Mouse (Mus musculus) layer of hippocampus, adult 18-20 months (tissue): ENCODE data around the gene Arl6ip1. TPM values are rescaled to one million over a fixed set of nuclear protein-coding genes. Genes with fewer than 3 reads are reported as not detected.
"Not testable (repeated sequence)": the region's sequence is repeated elsewhere in the genome, so short reads cannot be mapped to it uniquely, and the experiment has no call there.

Experiments used
- DNase-seq, 2 experiments: peaks; one replicate each; pipeline ENCODE4 v3.0.0; 2022; ENCODE audit warnings: low spot score in 2 of 2
- long read RNA-seq: library from polyadenylated mRNA; stranded (forward); transcript quantifications from one replicate; pipeline ENCODE4 v2.0.0, GENCODE M21; 2021
- total RNA-seq, 2 experiments: library from RNA; stranded (reverse); gene quantifications; 2 replicates each; pipeline ENCODE4 v1.2.3; 2021

Arl6ip1 gene
- 100 to 1,000 TPM; 277 to 287 TPM for total RNA-seq
- long read RNA-seq, transcript Arl6ip1-201 (6 exons, 2,171 nt) = major isoform, 464 of 488 reads
- long read RNA-seq, partial matches to known transcripts = 9 of 488 reads
- long read RNA-seq, other reads (novel, unspliced or antisense) = 13 of 488 reads

- peak; percentile 96 to 98 for DNase-seq
Observed at GRCm38 (mm10) chr7:118129430-118130041, at the start of gene Arl6ip1. Gene Arl6ip1, minus strand, starts transcription at chr7:118129662.

DNA sequence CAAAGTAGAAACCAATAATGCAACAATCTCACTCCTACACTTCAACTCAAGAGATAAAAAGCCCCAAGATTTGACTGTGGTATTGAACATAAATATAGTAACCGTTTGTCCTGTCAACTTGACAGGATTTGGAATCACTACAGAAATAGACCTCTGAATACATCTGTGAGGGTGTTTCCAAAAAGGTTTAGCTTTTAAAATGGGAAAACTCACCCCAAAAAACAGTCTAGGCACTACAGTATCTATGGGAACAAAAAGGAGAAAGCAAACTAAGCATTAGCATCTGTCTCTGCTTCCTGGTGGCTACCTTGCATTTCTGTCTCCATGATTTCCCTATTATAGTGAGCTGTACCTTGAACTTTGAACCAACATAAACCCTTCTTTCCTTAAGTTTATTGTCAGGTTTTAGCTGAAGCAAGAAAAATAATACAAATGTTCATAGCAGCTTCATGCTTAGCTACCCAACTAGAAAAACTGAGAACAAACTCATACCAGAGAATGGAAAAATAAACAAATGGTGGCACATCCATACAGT, 46.4 kb upstream of the Arl6ip1 start:
- no peak for DNase-seq

DNA sequence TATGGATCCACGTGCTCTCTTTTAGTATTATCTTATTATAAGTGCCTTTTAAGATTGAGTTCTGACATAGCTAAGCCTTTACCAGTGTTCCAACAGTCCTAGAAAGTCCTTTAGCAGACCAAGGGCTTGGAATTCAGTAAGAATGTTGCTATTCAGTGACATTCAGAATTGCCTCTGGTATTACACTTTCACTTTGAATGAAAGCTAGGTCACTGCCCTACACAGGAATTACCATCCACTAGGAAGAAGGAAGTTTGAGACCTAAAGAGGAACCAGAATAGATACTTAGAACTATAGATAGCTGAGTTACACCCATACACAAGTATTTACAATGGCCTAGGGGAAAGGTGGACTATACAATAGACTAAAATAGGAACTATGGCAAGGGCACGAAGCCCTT, 40.7 kb upstream of the Arl6ip1 start:
- not testable (repeated sequence) for DNase-seq

GRCm38 (mm10) chr7:118163006-118163405, 33.5 kb upstream of the Arl6ip1 start:
- DNase-seq = no peak

DNA sequence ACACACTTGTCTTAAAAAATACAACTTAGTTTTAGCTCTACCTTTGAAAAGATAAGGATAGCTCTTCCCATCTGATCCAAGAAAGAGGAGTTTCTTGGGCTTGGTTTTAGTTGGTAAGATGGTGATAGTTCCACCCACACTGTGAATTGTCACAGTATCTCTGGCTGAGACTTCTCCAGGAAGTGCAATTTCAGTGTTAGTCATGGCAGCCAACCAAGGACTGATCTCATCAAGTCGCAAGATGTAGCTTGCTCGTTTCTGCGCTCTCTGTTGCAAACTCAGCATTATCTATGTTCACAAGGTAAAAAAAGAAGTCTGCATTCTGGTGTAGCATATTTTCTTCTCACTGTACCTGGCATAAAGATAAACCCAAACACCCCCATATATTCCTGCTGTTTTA, 30.7 kb upstream of the Arl6ip1 start:
- DNase-seq = peak in 1 of 2 experiments; percentile 39

GRCm38 (mm10) chr7:118156461-118156860, 27.0 kb upstream of the Arl6ip1 start:
- no peak for DNase-seq

- DNase-seq = peak in 1 of 2 experiments; percentile 31
Observed at GRCm38 (mm10) chr7:118154150-118154549, 24.7 kb upstream of the Arl6ip1 start.

DNA sequence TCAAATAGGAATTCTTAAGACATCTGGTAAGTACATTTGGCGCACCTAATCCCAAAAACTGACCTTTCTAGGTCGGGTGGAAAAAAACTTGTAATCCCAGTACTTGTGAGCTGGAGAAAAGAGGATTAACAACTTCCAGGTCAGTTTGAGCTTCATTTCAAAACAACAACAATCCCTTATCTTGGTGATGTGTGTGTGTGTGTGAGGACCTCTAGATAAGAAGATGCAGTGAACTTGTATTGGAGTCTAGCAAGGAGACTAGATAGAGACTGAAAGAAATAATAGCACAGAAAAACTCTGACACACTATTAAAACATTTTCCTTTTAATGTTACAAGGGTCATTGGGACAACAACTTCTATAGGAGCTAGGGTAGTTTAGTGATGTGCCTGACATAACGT, 14.1 kb upstream of the Arl6ip1 start:
- DNase-seq = no peak

GRCm38 (mm10) chr7:118143123-118143522, 13.7 kb upstream of the Arl6ip1 start:
- DNase-seq = no peak

GRCm38 (mm10) chr7:118141271-118141670, 11.8 kb upstream of the Arl6ip1 start:
- no peak for DNase-seq

DNA sequence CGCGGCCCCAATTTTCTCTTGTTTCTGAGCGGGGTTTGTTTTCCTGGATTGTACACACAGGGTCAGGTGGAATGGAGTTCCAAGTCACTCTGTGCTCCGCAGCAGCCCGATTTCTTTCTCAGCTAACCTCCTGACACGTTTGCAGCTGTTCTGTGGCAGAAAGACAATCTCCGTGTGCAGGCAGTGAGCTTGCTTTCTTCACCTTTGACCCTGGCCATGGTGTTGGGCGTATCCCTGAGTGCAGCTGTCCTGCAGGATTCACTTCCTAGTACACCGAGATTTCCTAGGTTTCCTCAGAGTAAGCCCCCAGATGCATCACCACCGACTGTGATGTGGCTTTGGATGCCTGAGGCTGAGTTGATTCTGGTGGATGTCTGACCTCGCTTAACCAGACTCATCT, 5.7 kb upstream of the Arl6ip1 start:
- no peak for DNase-seq

GRCm38 (mm10) chr7:118128925-118129429, 485 bp downstream of the Arl6ip1 start:
- peak in 1 of 2 experiments; percentile 15 for DNase-seq

GRCm38 (mm10) chr7:118126219-118126875, 3.1 kb downstream of the Arl6ip1 start:
- DNase-seq = no peak

GRCm38 (mm10) chr7:118125736-118126135, 3.7 kb downstream of the Arl6ip1 start:
- no peak for DNase-seq

GRCm38 (mm10) chr7:118123512-118124411, 5.7 kb downstream of the Arl6ip1 start:
- DNase-seq = no peak

DNA sequence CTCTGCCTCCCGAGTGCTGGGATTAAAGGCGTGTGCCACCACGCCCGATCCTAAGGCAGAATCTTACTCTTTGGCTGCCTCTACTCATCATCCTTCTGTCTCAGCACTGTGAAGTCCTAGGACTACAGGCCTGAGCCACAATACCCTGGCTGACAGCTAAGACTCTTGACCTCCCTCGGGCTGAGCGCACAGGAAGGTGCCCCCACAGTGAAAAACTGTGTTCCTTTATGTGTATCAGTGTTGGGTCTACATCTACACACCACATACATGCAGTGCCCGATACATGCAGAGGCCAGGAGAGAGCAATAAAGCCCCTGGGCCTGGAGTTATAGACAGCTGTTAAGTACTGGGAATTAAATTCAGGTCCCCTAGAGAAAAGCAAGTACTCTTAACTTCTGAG, 7.2 kb downstream of the Arl6ip1 start:
- DNase-seq = no peak

GRCm38 (mm10) chr7:118120654-118121053, 8.8 kb downstream of the Arl6ip1 start:
- no peak for DNase-seq

GRCm38 (mm10) chr7:118119946-118120345, 9.5 kb downstream of the Arl6ip1 start:
- DNase-seq = no peak

DNA sequence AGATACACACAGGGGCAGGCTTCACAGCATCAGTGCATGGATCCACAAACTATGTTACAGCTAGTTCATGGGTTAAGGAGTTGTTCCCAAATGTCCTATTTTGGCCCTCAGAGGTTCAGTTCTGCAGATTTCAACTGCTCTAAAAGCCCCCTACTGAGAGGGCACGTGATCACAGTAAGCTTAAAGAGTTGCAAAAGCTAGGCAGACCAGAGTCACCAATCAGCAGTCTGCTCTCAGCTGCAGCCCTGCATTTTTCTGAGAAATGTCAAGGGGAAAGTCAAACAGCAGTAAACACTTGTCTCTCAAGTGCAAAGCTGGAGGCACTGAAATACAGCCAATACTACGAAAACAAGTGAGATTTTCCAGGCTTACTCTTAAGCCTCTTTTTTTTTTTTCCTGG, 10.3 kb downstream of the Arl6ip1 start:
- no peak for DNase-seq

DNA sequence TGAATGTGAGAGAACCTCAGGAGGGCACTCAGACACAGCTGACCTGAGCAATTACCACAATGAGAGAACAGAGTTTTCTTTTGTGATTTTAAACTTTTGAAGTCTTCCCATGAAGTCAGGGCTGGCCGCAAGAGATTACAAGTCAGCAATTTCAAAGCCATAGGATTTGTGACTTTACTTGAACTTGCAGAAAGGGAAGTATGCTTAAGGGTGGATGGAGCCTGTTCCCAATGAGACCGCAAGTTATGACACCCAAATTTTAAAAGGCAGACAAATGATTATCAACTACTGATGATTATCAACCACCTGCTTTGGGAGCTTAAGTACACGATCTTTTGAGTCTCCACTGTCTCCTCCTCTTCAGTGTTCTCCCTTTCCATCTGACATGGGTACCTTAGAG, 11.0 kb downstream of the Arl6ip1 start:
- DNase-seq = no peak

DNA sequence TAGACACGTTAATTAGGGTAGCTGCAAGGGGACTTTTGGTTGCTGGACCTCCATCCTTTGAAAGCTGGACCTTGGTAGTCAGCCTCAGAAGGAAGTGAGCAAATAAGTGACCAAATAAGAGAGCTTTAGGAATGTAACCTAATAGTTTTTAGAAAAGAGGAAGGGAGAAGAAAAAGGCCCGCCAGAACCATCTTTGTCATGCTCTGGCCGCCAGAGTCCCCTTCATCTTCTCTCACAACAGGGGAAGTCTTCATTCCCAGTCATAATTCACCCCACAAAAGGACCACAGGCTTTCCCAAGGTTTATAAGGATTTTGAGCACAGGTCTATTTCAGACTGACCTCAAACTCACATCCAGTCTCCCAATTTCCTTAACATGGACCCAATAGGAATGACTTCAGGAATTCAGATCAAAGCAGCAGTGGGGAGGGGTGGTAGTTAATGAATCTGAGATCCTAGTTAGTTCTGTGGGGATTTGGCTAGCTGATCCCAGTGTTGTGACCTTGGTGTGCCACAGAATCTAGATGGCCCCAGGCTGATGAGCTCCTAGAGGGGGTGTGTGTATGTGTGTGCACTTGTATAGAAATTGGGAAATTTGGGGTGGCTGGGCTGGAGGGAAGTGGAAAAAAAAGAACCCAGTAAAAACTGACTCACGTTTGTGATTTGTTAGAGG, 11.8 kb downstream of the Arl6ip1 start:
- DNase-seq = no peak
